In the genomic region with DNA sequence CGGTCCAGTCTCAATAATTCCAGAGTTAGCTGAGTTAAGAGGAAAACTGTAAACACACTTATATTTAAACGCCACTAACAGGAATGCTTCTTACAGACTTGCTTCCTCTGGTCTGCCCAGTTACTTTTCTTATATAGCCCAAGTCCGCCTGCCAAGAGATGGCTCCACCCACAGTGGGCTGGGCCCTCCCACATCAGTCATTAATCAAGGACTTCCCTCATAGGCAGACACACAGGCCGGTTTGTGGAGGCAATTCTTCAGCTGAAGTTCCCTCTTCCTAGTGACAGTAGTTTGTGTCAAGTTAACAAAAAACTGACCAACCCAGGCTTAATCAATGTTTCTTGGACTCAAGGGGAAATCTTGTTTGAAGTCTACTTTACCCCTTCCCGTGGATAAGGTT, we compare ENCODE assay signal across 13 mouse cellular contexts. TPM values are rescaled to one million over a fixed set of nuclear protein-coding genes. Genes with fewer than 3 reads are reported as not detected.
DNase-seq lines count a peak whose midpoint lies in the region; ATAC-seq and TF ChIP-seq lines count a peak whose summit lies in the region.
"Had no signal": no experiment of that assay in that cellular context is flagged by ENCODE, and none has a peak within 500 bp of the region (broad histone marks: within the 10 kb centered on the region; RNA-seq: fewer than 3 reads in every experiment).

No protein-coding gene starts in this region.

- no peak for ATAC-seq in liver, embryonic 11.5 days (replicated peaks; ENCODE audit: low FRiP score)
- ATAC-seq in megakaryocyte progenitor cell, adult 5-6 weeks (replicated peaks; ENCODE audit: poor library complexity): peak; percentile 95
- no peak for ATAC-seq in hindbrain, postnatal 0 days

- no peak for TF ChIP-seq POLR2A in liver, adult 2 months (IDR thresholded peaks at IDR 0.05; ENCODE audit: extremely low read depth, insufficient read depth, low read length)

- no peaks in the 10 kb centered on the region for H3K79me2 ChIP-seq in liver, adult 2 months (ENCODE audit: control insufficient read depth, insufficient read depth, low read length)

- H3K27ac ChIP-seq in liver, adult 2 months (replicated peaks; ENCODE audit: insufficient read depth, low read depth, low read length): no peak overlapping the region
- no peak overlapping the region for H3K27ac ChIP-seq in liver, embryonic 11.5 days (ENCODE audit: low read depth, low read length)
- H3K27ac ChIP-seq in hindbrain, postnatal 0 days: no peak overlapping the region
- H3K27ac ChIP-seq: heart, embryonic 13.5 days; hindbrain, embryonic 12.5 days; lung, embryonic 15.5 days had no signal

- H3K36me3 ChIP-seq in liver, adult 2 months (ENCODE audit: control insufficient read depth, insufficient read depth, low read length): no peaks in the 10 kb centered on the region
- H3K36me3 ChIP-seq in liver, embryonic 11.5 days (ENCODE audit: control insufficient read depth, insufficient read depth, low read length): no peaks in the 10 kb centered on the region
- H3K36me3 ChIP-seq in hindbrain, postnatal 0 days (ENCODE audit: insufficient read depth, low read length): no peaks in the 10 kb centered on the region
- H3K36me3 ChIP-seq: heart, embryonic 13.5 days; hindbrain, embryonic 12.5 days; lung, embryonic 15.5 days had no signal

- H3K27me3 ChIP-seq in liver, adult 2 months (ENCODE audit: control insufficient read depth, insufficient read depth, low read length): no peaks in the 10 kb centered on the region
- H3K27me3 ChIP-seq in liver, embryonic 11.5 days (replicated peaks; ENCODE audit: control insufficient read depth, insufficient read depth, low read length): no peaks in the 10 kb centered on the region
- H3K27me3 ChIP-seq in hindbrain, postnatal 0 days (ENCODE audit: insufficient read depth, low read length): 0 out of 2 replicates have a peak, but pooled peaks cover 2% of the 10 kb centered on the region
- H3K27me3 ChIP-seq: heart, embryonic 13.5 days; lung, embryonic 15.5 days had no signal

- H3K4me2 ChIP-seq in liver, embryonic 11.5 days: no peak overlapping the region
- H3K4me2 ChIP-seq in hindbrain, postnatal 0 days (ENCODE audit: low read depth, low read length): no peak overlapping the region
- H3K4me2 ChIP-seq: heart, embryonic 13.5 days; hindbrain, embryonic 12.5 days; lung, embryonic 15.5 days had no signal

- DNase-seq in liver, adult 2 months (ENCODE audit: extremely low read depth, low read depth, low spot score): peak; percentile 61
- DNase-seq in liver, embryonic 11.5 days (ENCODE audit: low spot score): no peak
- DNase-seq in R1 (ENCODE audit: low read depth, low spot score): peak; percentile 71
- peak; percentile 24 to 48 for DNase-seq in kidney, postnatal 4 days
- no peak for DNase-seq in cerebellum, postnatal 4 days (ENCODE audit: low spot score in 2 of 2)
- no peak for DNase-seq in hindbrain, postnatal 0 days (ENCODE audit: low spot score)
- no peak for DNase-seq in thymus, postnatal 14 days
- DNase-seq: adrenal gland, postnatal 25 days; cerebellum, adult 11 months had no signal

- no peak overlapping the region for H3K4me3 ChIP-seq in liver, adult 2 months (ENCODE audit: insufficient read depth, low read depth, low read length)
- H3K4me3 ChIP-seq in liver, embryonic 11.5 days (ENCODE audit: low read depth, low read length): no peak overlapping the region
- no peak overlapping the region for H3K4me3 ChIP-seq in hindbrain, postnatal 0 days (ENCODE audit: low read length)
- H3K4me3 ChIP-seq: heart, embryonic 13.5 days; hindbrain, embryonic 12.5 days; lung, embryonic 15.5 days had no signal

- no peak overlapping the region for H3K9ac ChIP-seq in liver, adult 2 months (ENCODE audit: low read depth, low read length)
- no peak overlapping the region for H3K9ac ChIP-seq in liver, embryonic 11.5 days (ENCODE audit: low read depth, low read length)
- H3K9ac ChIP-seq in hindbrain, postnatal 0 days (replicated peaks; ENCODE audit: low read length): no peak overlapping the region
- H3K9ac ChIP-seq: heart, embryonic 13.5 days; hindbrain, embryonic 12.5 days; lung, embryonic 15.5 days had no signal

- no peaks in the 10 kb centered on the region for H3K9me3 ChIP-seq in liver, embryonic 11.5 days (ENCODE audit: control insufficient read depth, low read length)
- no peaks in the 10 kb centered on the region for H3K9me3 ChIP-seq in hindbrain, postnatal 0 days (ENCODE audit: low read length)
- H3K9me3 ChIP-seq: heart, embryonic 13.5 days; hindbrain, embryonic 12.5 days; lung, embryonic 15.5 days had no signal

- WGBS in liver, adult 2 months: 50% methylated on average over 5 of the region's 5 CpGs
- WGBS in liver, embryonic 11.5 days: 44% methylated on average over 5 of the region's 5 CpGs
- WGBS in hindbrain, postnatal 0 days: 55% methylated on average over 5 of the region's 5 CpGs

- H3K4me1 ChIP-seq in liver, adult 2 months (ENCODE audit: control insufficient read depth, insufficient read depth, low read length): no peaks in the 10 kb centered on the region
- H3K4me1 ChIP-seq in liver, embryonic 11.5 days (replicated peaks; ENCODE audit: control insufficient read depth, insufficient read depth, low read length): no peaks in the 10 kb centered on the region
- H3K4me1 ChIP-seq in hindbrain, postnatal 0 days (ENCODE audit: insufficient read depth, low read length): no peaks in the 10 kb centered on the region
- H3K4me1 ChIP-seq: heart, embryonic 13.5 days; hindbrain, embryonic 12.5 days; lung, embryonic 15.5 days had no signal

- no peak for TF ChIP-seq CTCF in liver, adult 2 months (IDR thresholded peaks at IDR 0.05; ENCODE audit: low read depth, low read length)
- TF ChIP-seq CTCF in hindbrain, postnatal 0 days (IDR thresholded peaks at IDR 0.05; ENCODE audit: low read depth): no peak

RNA-seq across cellular contexts. Expression of gene Barx2, which starts 18.4 kb away (rescaled TPM):
- total RNA-seq in liver, adult 2 months (2014; rRNA removed): 0.07 and 0.09 TPM in 2 replicates
- not detected in 2 replicates for polyA plus RNA-seq in liver, adult 2 months (2012; rRNA removed)
- 0.12 TPM in 1 of 2 replicates, not detected in the other for polyA plus RNA-seq in liver, embryonic 11.5 days (2014; fragmentation: Nextera tagmentation; extraction: Ambion mirVana)
- total RNA-seq in megakaryocyte progenitor cell, adult 5-6 weeks (2015): not detected in 2 replicates
- total RNA-seq in megakaryocyte progenitor cell, adult 5-6 weeks (2017): not detected in 2 replicates
- total RNA-seq in hindbrain, postnatal 0 days (2014; rRNA removed): 1.0 and 2.9 TPM in 2 replicates
- 0.49 TPM in 2 replicates for polyA plus RNA-seq in hindbrain, postnatal 0 days (2015; fragmentation: Nextera tagmentation; extraction: Ambion mirVana)
- total RNA-seq: adrenal gland, postnatal 25 days had no signal

Comparison
In these comparisons a context has a peak if more than half of its experiments do, and no peak if none do; other contexts are left out.
1. DNase-seq: peak in liver, adult 2 months (single experiment), R1 (single experiment) and kidney, postnatal 4 days (2 of 2); none in liver, embryonic 11.5 days (single experiment), cerebellum, postnatal 4 days (0 of 2), hindbrain, postnatal 0 days (single experiment) and thymus, postnatal 14 days (single experiment).